Mouse (Mus musculus) ES-E14 (cell line): Measurements from ENCODE around the gene Macrod2.

Experiments
- HCFC1 ChIP-seq: IDR thresholded peaks from 2 replicates; pipeline ENCODE4 v1.6.1; 2012; ENCODE audit warnings: low read length, inconsistent platforms, borderline replicate concordance; ENCODE audit not compliant: insufficient read depth
- MAFK ChIP-seq: IDR thresholded peaks from 2 replicates; pipeline ENCODE4 v1.6.1; 2014; ENCODE audit warnings: mild to moderate bottlenecking, low read depth, low read length, inconsistent platforms; ENCODE audit not compliant: insufficient read depth
- ZC3H11A ChIP-seq: IDR thresholded peaks from 2 replicates; pipeline ENCODE4 v1.6.1; 2012; ENCODE audit warnings: low read depth, mild to moderate bottlenecking, inconsistent platforms, low read length, borderline replicate concordance

DNA sequence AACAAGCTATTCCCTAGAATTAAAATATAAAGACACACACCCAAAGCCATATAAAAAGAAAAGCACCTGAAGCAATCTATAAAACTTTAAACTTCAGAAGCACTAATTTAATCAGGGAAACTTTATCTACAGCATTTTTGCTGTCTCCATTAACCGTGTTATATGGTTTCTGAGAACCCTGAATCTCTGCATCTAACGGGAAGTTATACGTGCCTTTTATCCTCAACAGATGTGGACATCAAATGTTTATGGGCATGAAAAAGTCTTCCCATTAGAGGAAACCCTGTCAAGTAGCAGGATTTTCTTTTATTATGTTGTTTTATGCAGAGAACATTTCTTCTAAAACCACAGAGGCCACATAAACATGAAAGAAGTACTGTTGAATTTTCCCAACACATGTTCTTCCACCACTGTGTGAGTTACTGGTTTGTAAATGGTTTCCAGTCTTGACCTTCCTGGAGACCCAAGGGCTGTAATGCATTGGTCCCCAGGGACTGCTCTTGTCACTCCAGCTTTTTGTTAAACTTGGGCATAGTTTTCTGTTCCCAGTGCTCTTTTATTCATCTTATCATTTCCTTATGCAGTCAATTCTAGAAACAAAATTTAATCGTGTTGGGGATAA lies 1629.5 kb downstream of the Macrod2 start:
- TF ChIP-seq HCFC1 (no peak), ZC3H11A (no peak), MAFK (no peak)
